Mouse (Mus musculus) E14TG2a.4 (cell line): ENCODE data around the gene Gsto1.

Source experiments
- CTCF ChIP-seq: conservative IDR thresholded peaks from 2 replicates; pipeline ENCODE4 v1.5.1; 2014; ENCODE audit warnings: low read length
- NANOG ChIP-seq: IDR thresholded peaks from 2 replicates; pipeline ENCODE4 v1.6.1; 2014; ENCODE audit warnings: borderline replicate concordance, low read length, mixed read lengths
- POU5F1 ChIP-seq: IDR thresholded peaks from 2 replicates; pipeline ENCODE4 v1.6.1; 2014; ENCODE audit warnings: low read length, borderline replicate concordance

GRCm38 (mm10) chr19:47909387-47910116, 54.8 kb downstream of the Gsto1 start:
- TF ChIP-seq CTCF (no peak), NANOG (no peak), POU5F1 (no peak)
